Mouse (Mus musculus) kidney, embryonic 14.5 days (tissue): ENCODE results near the gene Fbxl13. TPM values are rescaled to one million over a fixed set of nuclear protein-coding genes. Genes with fewer than 3 reads are reported as not detected.
"Not testable (repeated sequence)": the region's sequence is repeated elsewhere in the genome, so short reads cannot be mapped to it uniquely, and the experiment has no call there.

Source experiments
- ATAC-seq: fragments of 200-750 bp; cut with Nextera tagmentation; 2 replicates; pipeline ENCODE4 v1.8.0; 2017; ENCODE audit warnings: moderate number of reproducible peaks, mild to moderate bottlenecking, moderate TSS enrichment, moderate library complexity; ENCODE audit not compliant: low FRiP score, low TSS enrichment
- H3K27ac ChIP-seq: fragments of 300-500 bp; sonication (generic); 2 replicates; pipeline ENCODE4 v1.5.1; 2014; ENCODE audit warnings: low read depth, mild to moderate bottlenecking, low read length, moderate library complexity, mixed read lengths
- H3K27me3 ChIP-seq: fragments of 300-500 bp; sonication (generic); 2 replicates; pipeline ENCODE4 v1.6.1; 2014; ENCODE audit warnings: mild to moderate bottlenecking, low read length; ENCODE audit not compliant: control insufficient read depth, insufficient read depth
- H3K36me3 ChIP-seq: fragments of 300-500 bp; sonication (generic); 2 replicates; pipeline ENCODE4 v1.6.1; 2014; ENCODE audit warnings: low read length, mixed read lengths; ENCODE audit not compliant: control insufficient read depth, insufficient read depth
- H3K4me1 ChIP-seq: fragments of 300-500 bp; sonication (generic); 2 replicates; pipeline ENCODE4 v1.6.1; 2014; ENCODE audit warnings: low read length, mixed read lengths; ENCODE audit not compliant: control insufficient read depth, insufficient read depth
- H3K4me2 ChIP-seq: fragments of 300-500 bp; sonication (generic); replicated peaks from 2 replicates; pipeline ENCODE4 v1.6.1; 2014; ENCODE audit warnings: low read depth, mild to moderate bottlenecking, low read length
- H3K4me3 ChIP-seq: fragments of 300-500 bp; sonication (generic); 2 replicates; pipeline ENCODE4 v1.5.1; 2014; ENCODE audit warnings: mild to moderate bottlenecking, low read length
- H3K9ac ChIP-seq: fragments of 300-500 bp; sonication (generic); 2 replicates; pipeline ENCODE4 v1.6.1; 2014; ENCODE audit warnings: low read depth, mild to moderate bottlenecking, low read length, moderate library complexity
- H3K9me3 ChIP-seq: fragments of 300-500 bp; sonication (generic); 2 replicates; pipeline ENCODE4 v1.6.1; 2016; ENCODE audit warnings: low read length; ENCODE audit not compliant: control insufficient read depth
- WGBS: fragments of 180-500 bp; shearing (Covaris S2); extraction: QIAGEN DNeasy Blood & Tissue Kit; methylation state at CpG from one replicate; pipeline ENCODE4 v1.1.7; 2014; 5-methylcytosine and 5-hydroxymethylcytosine counted together
- polyA plus RNA-seq: library from polyadenylated mRNA; unstranded; fragments of >200 nt; fragmentation: Nextera tagmentation; extraction: Ambion mirVana; gene quantifications from 2 replicates; pipeline ENCODE4 v1.2.1, GENCODE M21; 2014

The Fbxl13 gene
- polyA plus RNA-seq, 1 experiment from 2014 or later = 0.43 TPM

GRCm38 (mm10) chr5:21643606-21644005 is 1.8 kb downstream of the Fbxl13 start:
- Histone ChIP-seq H3K4me3 (no peak overlapping the region), H3K27ac (no peak overlapping the region), H3K27me3 (peaks cover 3% of the 10 kb centered on the region; the same call in 1 of the 2 replicates), H3K4me2 (no peak overlapping the region), H3K9me3 (no peaks in the 10 kb centered on the region), H3K9ac (no peak overlapping the region), H3K4me1 (peaks cover 4% of the 10 kb centered on the region; the same call in 1 of the 2 replicates), H3K36me3 (peaks cover 4% of the 10 kb centered on the region; the same call in 1 of the 2 replicates)
- WGBS = 32% methylated on average over 1 of the region's 1 CpGs
- ATAC-seq = no peak

GRCm38 (mm10) chr5:21640961-21641360 is 4.5 kb downstream of the Fbxl13 start:
- peaks cover 4% of the 10 kb centered on the region; the same call in 1 of the 2 replicates for H3K4me1 ChIP-seq
- no peak for ATAC-seq
- H3K27ac ChIP-seq = no peak overlapping the region
- no peaks in the 10 kb centered on the region for H3K36me3 ChIP-seq
- no peak overlapping the region for H3K4me2 ChIP-seq
- 2% methylated on average over 1 of the region's 1 CpGs for WGBS
- no peaks in the 10 kb centered on the region for H3K9me3 ChIP-seq
- peaks cover 3% of the 10 kb centered on the region; the same call in 1 of the 2 replicates for H3K27me3 ChIP-seq
- no peak overlapping the region for H3K9ac ChIP-seq
- H3K4me3 ChIP-seq = no peak overlapping the region

DNA sequence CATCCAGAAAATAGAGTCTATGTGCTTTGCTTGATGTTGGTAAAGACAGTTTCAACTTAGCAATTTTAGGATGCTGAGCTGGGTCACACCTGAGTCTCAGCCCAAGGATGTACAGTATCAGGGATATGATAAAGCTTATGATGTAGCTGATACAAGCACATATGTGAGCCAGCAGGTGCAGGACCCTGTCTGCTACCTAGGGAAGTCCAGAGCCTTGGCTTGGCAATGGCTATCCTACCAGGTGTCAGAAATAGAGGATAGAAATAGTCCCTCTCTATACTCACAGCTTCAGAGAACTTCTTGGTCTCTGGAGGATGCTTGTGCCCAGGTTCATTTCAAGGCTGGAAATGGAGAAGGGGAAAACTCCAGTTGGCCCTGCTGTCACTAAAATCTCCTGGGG is 19.5 kb downstream of the Fbxl13 start:
- H3K9ac ChIP-seq = no peak overlapping the region
- no peak for ATAC-seq

DNA sequence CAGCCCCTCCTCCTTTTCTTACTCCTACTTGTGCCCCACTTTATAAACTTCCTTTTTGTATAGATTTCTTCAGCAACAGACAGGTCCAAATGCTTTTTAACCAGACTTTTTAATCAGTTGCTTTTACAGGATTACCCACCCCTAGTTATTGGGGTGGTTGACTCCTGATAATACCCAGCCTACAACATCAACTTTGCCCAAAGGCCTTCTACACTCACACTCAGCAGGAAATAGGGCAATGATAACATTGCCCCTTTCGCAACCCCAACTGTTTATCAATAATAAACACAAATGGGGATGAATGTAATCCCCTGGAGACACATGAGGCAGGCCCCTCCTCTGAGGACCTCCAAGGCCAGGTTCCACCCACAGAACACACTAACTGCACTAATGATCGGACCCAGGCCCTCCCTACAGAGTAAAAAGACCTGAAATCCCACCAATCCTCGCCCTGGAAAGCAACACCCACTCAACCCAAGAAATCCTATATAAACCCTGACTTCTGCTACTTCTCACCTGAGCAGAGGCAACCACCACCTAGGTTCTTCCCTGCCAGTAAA is 28.9 kb downstream of the Fbxl13 start:
- H3K4me3 ChIP-seq = no peak overlapping the region
- H3K36me3 ChIP-seq = no peaks in the 10 kb centered on the region
- H3K27me3 ChIP-seq = no peaks in the 10 kb centered on the region
- no peak overlapping the region for H3K27ac ChIP-seq
- H3K9ac ChIP-seq = no peak overlapping the region
- 84% methylated on average over 3 of the region's 3 CpGs for whole genome bisulfite sequencing
- ATAC-seq = no peak
- H3K9me3 ChIP-seq = no peaks in the 10 kb centered on the region
- H3K4me1 ChIP-seq = no peaks in the 10 kb centered on the region
- H3K4me2 ChIP-seq = no peak overlapping the region

More for the DNA sequence above, 19.5 kb downstream of the Fbxl13 start:
- H3K4me3 ChIP-seq = no peak overlapping the region
- H3K27ac ChIP-seq = no peak overlapping the region
- no peaks in the 10 kb centered on the region for H3K27me3 ChIP-seq
- no peak overlapping the region for H3K4me2 ChIP-seq
- no peaks in the 10 kb centered on the region for H3K4me1 ChIP-seq
- no peaks in the 10 kb centered on the region for H3K36me3 ChIP-seq
- H3K9me3 ChIP-seq = peaks cover under 1% of the 10 kb centered on the region; the same call in 1 of the 2 replicates

GRCm38 (mm10) chr5:21614299-21614698 is 31.1 kb downstream of the Fbxl13 start:
- not testable (repeated sequence) for ATAC-seq, H3K4me3 ChIP-seq, H3K36me3 ChIP-seq, H3K9ac ChIP-seq, H3K4me1 ChIP-seq, H3K27ac ChIP-seq, H3K4me2 ChIP-seq, H3K27me3 ChIP-seq, H3K9me3 ChIP-seq
- WGBS = 98% methylated on average over 11 of the region's 11 CpGs

DNA sequence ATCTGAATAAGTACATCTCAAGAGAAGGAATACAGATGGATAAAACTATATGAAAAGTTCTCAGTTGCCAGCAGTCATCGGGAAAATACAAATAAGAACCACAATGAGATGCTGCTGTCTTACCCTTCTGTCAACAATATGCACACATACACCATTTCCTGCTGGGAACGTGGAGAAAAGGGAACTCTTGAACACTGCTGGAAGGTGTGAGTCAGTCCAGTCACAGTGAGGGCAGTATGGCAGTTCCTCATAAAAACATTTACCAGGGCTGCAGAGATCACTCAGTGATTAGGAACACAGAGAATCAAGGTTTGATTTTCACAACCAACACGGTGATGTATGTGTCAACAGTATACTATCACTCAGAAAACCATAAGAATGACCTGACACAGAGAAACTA is 34.4 kb downstream of the Fbxl13 start:
- ATAC-seq = no peak

GRCm38 (mm10) chr5:21608311-21609304 is 36.8 kb downstream of the Fbxl13 start:
- Histone ChIP-seq H3K27me3 (no peaks in the 10 kb centered on the region), H3K36me3 (no peaks in the 10 kb centered on the region), H3K9ac (no peak overlapping the region), H3K4me2 (no peak overlapping the region), H3K27ac (no peak overlapping the region), H3K4me3 (no peak overlapping the region), H3K4me1 (no peaks in the 10 kb centered on the region), H3K9me3 (no peaks in the 10 kb centered on the region)
- WGBS = 40% methylated on average over 12 of the region's 12 CpGs
- peak; percentile 59 for ATAC-seq

More for the DNA sequence above, 34.4 kb downstream of the Fbxl13 start:
- Histone ChIP-seq H3K27ac (no peak overlapping the region), H3K9me3 (no peaks in the 10 kb centered on the region), H3K27me3 (no peaks in the 10 kb centered on the region), H3K4me1 (no peaks in the 10 kb centered on the region), H3K9ac (no peak overlapping the region), H3K4me3 (no peak overlapping the region), H3K4me2 (no peak overlapping the region), H3K36me3 (no peaks in the 10 kb centered on the region)
- 68% methylated on average over 3 of the region's 3 CpGs for WGBS

DNA sequence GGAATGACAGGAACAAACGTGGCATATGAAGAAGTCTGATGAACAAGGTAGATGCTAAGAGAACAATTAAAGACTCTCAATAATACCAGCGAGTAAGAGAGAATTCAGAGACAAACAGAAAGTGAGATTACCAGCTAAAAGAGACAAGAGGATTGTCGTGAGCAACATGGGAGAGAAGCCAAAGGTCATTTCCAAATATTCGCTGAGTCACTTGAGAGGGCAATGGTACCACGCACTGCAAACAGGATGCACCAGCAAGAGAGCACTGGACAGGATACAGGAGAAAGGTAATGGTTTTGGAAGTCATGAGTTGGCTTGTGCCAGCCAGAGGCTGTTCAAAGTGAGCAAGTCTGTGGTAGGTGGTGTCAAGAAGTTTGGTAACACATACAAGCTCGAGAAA is 39.5 kb downstream of the Fbxl13 start:
- Histone ChIP-seq H3K27me3 (no peaks in the 10 kb centered on the region), H3K4me1 (no peaks in the 10 kb centered on the region), H3K9ac (no peak overlapping the region), H3K4me3 (no peak overlapping the region), H3K4me2 (no peak overlapping the region), H3K9me3 (no peaks in the 10 kb centered on the region), H3K36me3 (no peaks in the 10 kb centered on the region), H3K27ac (no peak overlapping the region)
- WGBS = 66% methylated on average over 6 of the region's 6 CpGs
- ATAC-seq = no peak

DNA sequence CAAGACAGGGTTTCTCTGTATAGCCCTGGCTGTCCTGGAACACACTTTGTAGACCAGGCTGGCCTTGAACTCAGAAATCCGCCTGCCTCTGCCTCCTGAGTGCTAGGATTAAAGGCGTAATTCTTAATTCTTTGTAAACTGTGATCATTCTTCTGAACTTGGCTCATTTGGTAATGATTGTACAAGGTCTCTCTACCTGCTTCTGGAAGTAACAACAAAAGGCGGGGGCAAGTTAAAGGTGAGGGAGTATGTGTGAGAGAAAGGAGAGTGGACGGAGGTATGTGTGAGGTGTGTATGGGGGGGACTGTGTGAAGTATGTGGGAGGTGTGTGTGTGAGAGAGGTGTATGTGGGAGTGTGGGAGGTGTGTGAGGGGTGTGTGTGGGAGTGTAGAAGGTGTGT is 45.5 kb downstream of the Fbxl13 start:
- Histone ChIP-seq H3K27me3 (no peaks in the 10 kb centered on the region), H3K9ac (no peak overlapping the region), H3K9me3 (no peaks in the 10 kb centered on the region), H3K4me3 (no peak overlapping the region), H3K27ac (no peak overlapping the region), H3K4me2 (no peak overlapping the region), H3K36me3 (no peaks in the 10 kb centered on the region), H3K4me1 (no peaks in the 10 kb centered on the region)
- ATAC-seq = no peak
- WGBS = 91% methylated on average over 4 of the region's 4 CpGs
